Mouse (Mus musculus): ENCODE measurements around the gene Dcst1. TPM values are rescaled to one million over a fixed set of nuclear protein-coding genes. Genes with fewer than 3 reads are reported as not detected.

Dcst1 gene
- polyA plus RNA-seq, 1 experiment from 2014 or later, result 0.12 TPM

DNA sequence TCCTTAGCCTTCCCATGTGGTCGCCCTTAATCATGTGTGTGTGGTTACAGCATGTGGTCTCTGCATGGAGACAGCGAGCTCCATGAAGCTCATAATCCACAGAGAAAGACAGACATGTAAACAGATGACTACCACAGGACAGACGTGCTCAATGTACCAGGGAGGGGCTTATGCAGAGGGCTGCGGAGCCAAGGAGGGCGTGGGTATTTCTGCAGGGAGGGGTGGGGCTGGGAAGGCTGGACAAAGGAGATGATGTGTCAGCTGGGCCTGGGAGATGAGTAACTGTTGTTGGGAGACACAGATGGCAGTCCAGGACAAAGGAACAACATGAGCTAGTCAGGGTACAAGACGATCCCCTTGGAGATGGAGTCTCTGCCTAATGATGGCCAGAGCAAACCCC lies 5.4 kb downstream of the Dcst1 start:
- WGBS (ENCODE audit: insufficient replicate concordance), result 48% methylated on average over 6 of the region's 6 CpGs
- ATAC-seq (ENCODE audit: low read depth), result no peak
- H3K27me3 ChIP-seq (ENCODE audit: control insufficient read depth, insufficient read depth, low read depth, low read length), result no peaks in the 10 kb centered on the region
- H3K36me3 ChIP-seq (ENCODE audit: control insufficient read depth, insufficient read depth), result no peaks in the 10 kb centered on the region
- H3K27ac ChIP-seq (ENCODE audit: low read length), result no peak overlapping the region
- no peak overlapping the region for H3K4me3 ChIP-seq (ENCODE audit: low read depth, low read length)
- H3K9ac ChIP-seq (ENCODE audit: low read depth, low read length), result no peak overlapping the region
- H3K9me3 ChIP-seq (replicated peaks; ENCODE audit: control insufficient read depth, low read length), result no peaks in the 10 kb centered on the region
- no peaks in the 10 kb centered on the region for H3K4me1 ChIP-seq (ENCODE audit: control insufficient read depth, low read depth, low read length)
- no peak overlapping the region for H3K4me2 ChIP-seq (ENCODE audit: low read depth, low read length)

DNA sequence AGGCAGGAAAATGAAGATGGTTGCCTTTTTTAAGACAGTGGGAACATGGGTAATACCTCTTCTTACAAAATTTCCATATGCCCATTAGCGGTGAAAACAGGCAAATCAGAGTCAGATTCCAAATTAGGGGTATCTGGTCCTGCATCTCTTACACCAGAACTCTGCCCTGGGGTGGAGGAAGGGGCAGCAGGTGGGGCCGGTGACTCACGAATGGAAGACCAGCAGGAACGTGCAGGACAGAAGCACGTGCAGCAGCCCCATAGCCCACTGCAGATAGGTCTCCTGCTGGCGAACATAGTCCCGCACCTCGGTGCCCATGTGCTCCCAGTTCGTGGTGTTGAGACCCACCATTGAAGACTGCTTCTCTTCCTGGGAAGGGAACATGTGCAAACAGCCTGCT lies 9.0 kb downstream of the Dcst1 start:
- 60% methylated on average over 9 of the region's 9 CpGs for WGBS (ENCODE audit: insufficient replicate concordance)
- no peak overlapping the region for H3K27ac ChIP-seq (ENCODE audit: low read length)
- H3K4me2 ChIP-seq (ENCODE audit: low read depth, low read length), result no peak overlapping the region
- H3K9ac ChIP-seq (ENCODE audit: low read depth, low read length), result no peak overlapping the region
- no peak for ATAC-seq (ENCODE audit: low read depth)
- no peaks in the 10 kb centered on the region for H3K36me3 ChIP-seq (ENCODE audit: control insufficient read depth, insufficient read depth)
- no peaks in the 10 kb centered on the region for H3K9me3 ChIP-seq (replicated peaks; ENCODE audit: control insufficient read depth, low read length)
- no peaks in the 10 kb centered on the region for H3K4me1 ChIP-seq (ENCODE audit: control insufficient read depth, low read depth, low read length)
- H3K27me3 ChIP-seq (ENCODE audit: control insufficient read depth, insufficient read depth, low read depth, low read length), result peaks cover 8% of the 10 kb centered on the region
- H3K4me3 ChIP-seq (ENCODE audit: low read depth, low read length), result no peak overlapping the region

DNA sequence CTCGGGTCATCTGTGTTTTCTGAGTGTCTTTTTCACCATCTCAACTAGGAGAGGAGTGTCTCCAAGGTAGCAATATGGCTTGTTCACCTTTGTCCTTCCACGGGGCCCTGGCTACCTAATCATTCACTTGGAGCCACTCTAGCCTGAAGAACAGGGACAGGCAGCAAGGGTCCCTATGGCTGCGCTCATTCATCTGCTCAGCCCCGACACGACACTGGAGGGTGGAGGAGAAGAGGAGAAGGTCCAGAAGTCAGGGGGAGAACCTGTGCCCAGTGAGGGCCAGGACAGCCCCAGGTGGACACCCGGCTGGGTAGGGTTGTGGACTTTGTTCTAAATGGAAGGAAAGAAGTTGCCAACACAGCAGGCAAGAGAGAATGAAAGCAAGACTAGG lies 9.5 kb downstream of the Dcst1 start:
- H3K27ac ChIP-seq (ENCODE audit: low read length), result no peak overlapping the region
- ATAC-seq (ENCODE audit: low read depth), result no peak
- no peaks in the 10 kb centered on the region for H3K36me3 ChIP-seq (ENCODE audit: control insufficient read depth, insufficient read depth)
- H3K4me1 ChIP-seq (ENCODE audit: control insufficient read depth, low read depth, low read length), result no peaks in the 10 kb centered on the region
- no peaks in the 10 kb centered on the region for H3K9me3 ChIP-seq (replicated peaks; ENCODE audit: control insufficient read depth, low read length)
- peaks cover 13% of the 10 kb centered on the region for H3K27me3 ChIP-seq (ENCODE audit: control insufficient read depth, insufficient read depth, low read depth, low read length)
- 60% methylated on average over 6 of the region's 6 CpGs for WGBS (ENCODE audit: insufficient replicate concordance)
- H3K9ac ChIP-seq (ENCODE audit: low read depth, low read length), result no peak overlapping the region
- no peak overlapping the region for H3K4me3 ChIP-seq (ENCODE audit: low read depth, low read length)
- no peak overlapping the region for H3K4me2 ChIP-seq (ENCODE audit: low read depth, low read length)

DNA sequence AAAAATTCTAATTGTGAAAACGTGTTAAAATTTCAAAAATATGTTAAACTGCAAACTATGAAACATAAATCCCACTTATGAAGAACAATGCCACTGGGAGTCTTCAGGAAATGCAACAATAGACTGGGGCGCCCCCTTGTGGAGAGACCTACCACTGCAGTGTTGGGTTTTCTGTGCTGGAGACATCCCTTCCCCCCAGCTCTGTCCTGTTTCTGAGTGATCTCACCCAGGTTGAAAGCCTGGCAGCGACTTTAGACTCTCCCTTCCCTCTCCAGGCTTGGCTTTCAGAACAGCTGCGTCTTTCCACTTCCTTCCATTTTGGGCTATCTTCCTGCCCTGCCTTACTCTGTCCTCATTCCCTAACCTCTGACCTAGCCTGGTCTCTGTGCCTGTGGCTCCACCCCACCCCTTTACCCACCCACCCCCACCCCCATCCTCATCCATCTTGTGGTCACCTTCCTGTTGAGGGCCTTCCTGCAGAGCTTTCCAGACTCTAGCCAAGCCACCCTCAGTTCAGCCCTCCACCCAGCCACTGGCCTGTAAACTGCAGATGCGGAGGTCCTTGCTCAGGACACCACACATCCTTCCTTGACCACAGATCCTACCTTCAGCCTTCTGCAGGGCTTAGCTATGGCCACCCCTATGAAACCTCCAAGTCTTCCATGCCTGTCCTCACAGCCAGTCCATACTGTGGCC lies 10.1 kb downstream of the Dcst1 start:
- no peak overlapping the region for H3K27ac ChIP-seq (ENCODE audit: low read length)
- H3K4me3 ChIP-seq (ENCODE audit: low read depth, low read length), result no peak overlapping the region
- peaks cover 18% of the 10 kb centered on the region for H3K27me3 ChIP-seq (ENCODE audit: control insufficient read depth, insufficient read depth, low read depth, low read length)
- H3K9ac ChIP-seq (ENCODE audit: low read depth, low read length), result no peak overlapping the region
- no peak for ATAC-seq (ENCODE audit: low read depth)
- H3K9me3 ChIP-seq (replicated peaks; ENCODE audit: control insufficient read depth, low read length), result no peaks in the 10 kb centered on the region
- H3K36me3 ChIP-seq (ENCODE audit: control insufficient read depth, insufficient read depth), result no peaks in the 10 kb centered on the region
- 19% methylated on average over 5 of the region's 5 CpGs for WGBS (ENCODE audit: insufficient replicate concordance)
- peaks cover 5% of the 10 kb centered on the region for H3K4me1 ChIP-seq (ENCODE audit: control insufficient read depth, low read depth, low read length)
- H3K4me2 ChIP-seq (ENCODE audit: low read depth, low read length), result no peak overlapping the region

DNA sequence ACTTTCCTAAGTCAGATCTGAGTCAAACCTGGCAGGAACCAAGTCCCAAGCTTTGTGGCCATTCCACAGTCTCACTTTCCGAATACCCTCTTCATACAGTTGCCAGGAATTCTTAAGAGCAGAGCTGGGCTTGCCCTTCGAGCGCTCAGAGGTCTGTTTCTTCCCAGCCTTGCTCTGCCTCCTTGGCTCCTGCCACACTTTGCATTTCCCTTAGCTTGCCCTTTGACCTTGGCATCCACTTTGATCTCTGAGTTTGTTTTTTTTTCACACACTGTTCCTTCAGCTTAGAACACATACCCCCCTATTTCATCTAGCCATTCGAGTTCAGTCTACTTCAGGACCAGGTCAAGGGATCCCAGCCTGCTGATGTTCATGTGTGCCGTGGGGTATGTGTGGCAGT lies 13.8 kb downstream of the Dcst1 start:
- Histone ChIP-seq H3K9ac (ENCODE audit: low read depth, low read length) (no peak overlapping the region), H3K4me3 (ENCODE audit: low read depth, low read length) (no peak overlapping the region), H3K27ac (ENCODE audit: low read length) (no peak overlapping the region), H3K27me3 (ENCODE audit: control insufficient read depth, insufficient read depth, low read depth, low read length) (peaks cover 41% of the 10 kb centered on the region), H3K4me2 (ENCODE audit: low read depth, low read length) (no peak overlapping the region), H3K4me1 (ENCODE audit: control insufficient read depth, low read depth, low read length) (peaks cover 6% of the 10 kb centered on the region), H3K9me3 (replicated peaks; ENCODE audit: control insufficient read depth, low read length) (no peaks in the 10 kb centered on the region), H3K36me3 (ENCODE audit: control insufficient read depth, insufficient read depth) (no peaks in the 10 kb centered on the region)
- ATAC-seq (ENCODE audit: low read depth), result no peak
- 50% methylated on average over 5 of the region's 5 CpGs for WGBS (ENCODE audit: insufficient replicate concordance)

DNA sequence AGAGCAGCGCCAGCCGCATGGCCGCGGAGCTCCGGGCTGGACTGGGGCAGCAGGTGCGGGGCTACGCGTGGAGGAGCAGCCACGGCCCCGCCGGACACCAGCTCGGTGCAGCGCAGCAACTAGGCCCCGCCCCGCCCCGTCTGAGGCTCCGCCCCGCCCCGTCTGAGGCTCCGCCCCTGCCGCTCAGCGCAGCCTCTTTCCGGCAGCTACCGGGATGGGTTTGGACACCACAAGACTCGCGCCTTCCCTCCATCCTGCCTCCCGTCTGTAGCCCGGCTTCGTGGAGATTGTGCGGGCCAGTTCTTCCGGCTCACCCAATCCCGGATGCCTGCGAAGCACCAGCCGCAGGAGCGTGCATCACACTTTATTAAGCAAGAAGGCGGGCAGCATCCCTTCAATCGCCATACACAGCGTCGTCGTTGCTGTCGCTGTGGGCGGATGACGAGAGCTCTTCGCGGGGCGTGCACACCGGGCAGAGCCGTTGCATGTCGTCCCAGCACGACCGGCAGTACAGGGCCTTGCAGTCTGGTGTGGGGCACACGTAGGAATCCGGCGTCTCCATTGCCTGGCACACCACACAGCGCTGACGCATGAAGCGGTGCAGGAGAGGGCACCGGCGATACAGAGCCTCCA lies 15.1 kb downstream of the Dcst1 start, which contains the start of gene Adam15:
Gene Adam15, minus strand, starts transcription at position 128 of the 633 bp plus-strand sequence.
- peak; percentile 78 for ATAC-seq (ENCODE audit: low read depth)
- H3K36me3 ChIP-seq (ENCODE audit: control insufficient read depth, insufficient read depth), result no peaks in the 10 kb centered on the region
- WGBS (ENCODE audit: insufficient replicate concordance), result under 1% methylated on average over 58 of the region's 59 CpGs
- H3K9ac ChIP-seq (ENCODE audit: low read depth, low read length), result peak within 1 kb of the TSS; percentile 31; the same call in 1 of the 2 replicates
- peak within 1 kb of the TSS; percentile 64 for H3K4me3 ChIP-seq (ENCODE audit: low read depth, low read length)
- H3K9me3 ChIP-seq (replicated peaks; ENCODE audit: control insufficient read depth, low read length), result no peaks in the 10 kb centered on the region
- H3K4me2 ChIP-seq (ENCODE audit: low read depth, low read length), result peak within 1 kb of the TSS; percentile 84
- H3K27me3 ChIP-seq (ENCODE audit: control insufficient read depth, insufficient read depth, low read depth, low read length), result peaks cover 41% of the 10 kb centered on the region
- H3K27ac ChIP-seq (ENCODE audit: low read length), result no peak within 1 kb of the TSS
- peaks cover 6% of the 10 kb centered on the region for H3K4me1 ChIP-seq (ENCODE audit: control insufficient read depth, low read depth, low read length)

DNA sequence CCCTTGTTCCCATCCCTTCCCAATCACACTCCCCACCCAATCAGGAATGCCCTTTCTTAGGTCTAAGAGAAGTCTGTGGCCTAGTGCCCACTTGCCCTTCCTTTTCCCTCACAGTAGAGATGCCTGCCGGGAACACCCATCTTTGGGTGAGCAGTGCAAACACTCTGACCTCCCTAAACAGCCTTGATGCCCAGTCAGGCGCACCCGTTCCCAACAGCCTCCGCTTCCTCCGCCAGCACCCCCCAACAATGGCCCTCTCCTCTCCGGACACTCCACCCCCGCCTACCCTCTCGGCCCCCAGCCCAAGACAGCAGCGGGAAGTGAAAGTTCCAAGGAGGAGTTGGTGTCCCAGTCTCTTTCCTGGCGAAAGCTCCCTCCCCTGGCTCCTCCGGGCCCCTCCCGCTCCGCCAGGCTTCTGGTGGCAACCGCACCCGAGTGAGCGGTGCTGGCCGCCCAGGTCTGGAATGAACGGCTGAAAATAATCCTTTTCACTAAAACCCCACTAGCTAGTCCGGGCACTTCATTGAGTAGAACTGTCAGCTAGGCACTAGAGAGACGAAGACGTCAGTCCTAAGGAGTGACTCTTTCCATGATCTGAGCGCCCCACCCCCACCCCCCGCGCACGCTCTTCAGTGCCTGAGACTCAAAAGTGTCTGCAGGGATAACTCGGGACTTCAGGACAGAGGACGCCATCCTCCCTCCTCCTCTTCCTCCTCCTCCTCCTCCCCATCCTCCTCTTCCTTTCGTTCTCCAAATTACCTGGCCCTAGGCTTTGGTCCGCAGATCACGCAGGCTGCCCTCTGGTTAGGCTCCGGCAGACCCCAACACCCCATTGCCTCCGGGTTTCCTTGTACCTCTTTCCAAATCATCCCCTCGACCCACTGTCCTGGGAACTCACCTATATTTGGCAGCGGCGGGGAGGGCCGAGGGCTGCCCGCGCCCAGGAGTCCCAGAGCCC lies 15.9 kb downstream of the Dcst1 start:
- Histone ChIP-seq H3K4me3 (ENCODE audit: low read depth, low read length) (peak overlapping the region; percentile 64), H3K4me2 (ENCODE audit: low read depth, low read length) (peak overlapping the region; percentile 84), H3K27me3 (ENCODE audit: control insufficient read depth, insufficient read depth, low read depth, low read length) (peaks cover 41% of the 10 kb centered on the region), H3K36me3 (ENCODE audit: control insufficient read depth, insufficient read depth) (no peaks in the 10 kb centered on the region), H3K9ac (ENCODE audit: low read depth, low read length) (peak overlapping the region; percentile 31; the same call in 1 of the 2 replicates), H3K27ac (ENCODE audit: low read length) (no peak overlapping the region), H3K4me1 (ENCODE audit: control insufficient read depth, low read depth, low read length) (peaks cover 6% of the 10 kb centered on the region), H3K9me3 (replicated peaks; ENCODE audit: control insufficient read depth, low read length) (no peaks in the 10 kb centered on the region)
- 0 out of 2 replicates have a peak, but pooled peaks have one; percentile 6 for ATAC-seq (ENCODE audit: low read depth)
- 4% methylated on average over 38 of the region's 38 CpGs for WGBS (ENCODE audit: insufficient replicate concordance)

DNA sequence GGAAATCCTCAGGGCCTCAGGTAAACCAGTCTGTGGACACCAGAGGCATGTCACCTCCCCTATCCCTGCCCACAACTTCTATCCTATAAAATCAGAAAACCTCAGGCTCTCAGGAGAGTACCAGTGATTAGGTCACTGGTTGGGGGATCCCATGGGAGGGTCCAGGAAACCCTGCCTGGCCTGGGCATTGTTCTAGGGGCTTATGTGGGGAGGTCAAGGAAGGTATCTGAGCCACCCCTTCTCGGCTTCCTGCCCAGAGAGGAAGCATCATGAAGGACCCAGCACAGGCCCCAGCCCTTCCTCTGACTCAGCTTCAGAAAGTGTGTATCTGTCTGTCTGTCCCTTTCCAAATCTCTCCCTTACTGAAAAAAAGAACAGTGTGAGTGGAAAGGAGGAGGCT lies 17.1 kb downstream of the Dcst1 start:
- WGBS (ENCODE audit: insufficient replicate concordance), result 18% methylated on average over 1 of the region's 1 CpGs
- Histone ChIP-seq H3K4me1 (ENCODE audit: control insufficient read depth, low read depth, low read length) (peaks cover 6% of the 10 kb centered on the region), H3K36me3 (ENCODE audit: control insufficient read depth, insufficient read depth) (no peaks in the 10 kb centered on the region), H3K9me3 (replicated peaks; ENCODE audit: control insufficient read depth, low read length) (no peaks in the 10 kb centered on the region), H3K4me3 (ENCODE audit: low read depth, low read length) (no peak overlapping the region), H3K27me3 (ENCODE audit: control insufficient read depth, insufficient read depth, low read depth, low read length) (peaks cover 41% of the 10 kb centered on the region), H3K4me2 (ENCODE audit: low read depth, low read length) (no peak overlapping the region), H3K9ac (ENCODE audit: low read depth, low read length) (no peak overlapping the region), H3K27ac (ENCODE audit: low read length) (no peak overlapping the region)
- no peak for ATAC-seq (ENCODE audit: low read depth)

Measured in liver, embryonic 16.5 days (tissue).